Mouse (Mus musculus) hematopoietic multipotent progenitor cell, adult 10-12 weeks (in vitro differentiated cells): Measurements from ENCODE around the gene Aen. TPM values are rescaled to one million over a fixed set of nuclear protein-coding genes. Genes with fewer than 3 reads are reported as not detected.

Source experiments
- polyA plus RNA-seq: library from polyadenylated mRNA; stranded (reverse); fragments of >175 nt; gene quantifications from 2 replicates; pipeline ENCODE4 v1.2.3, GENCODE M21; 2012; ENCODE audit warnings: low replicate concordance

Aen gene
- 16.8 and 41.5 TPM in 2 replicates for polyA plus RNA-seq

GRCm38 (mm10) chr7:78895653-78896333 is at the start of gene Aen:
Aen (plus strand) TSS chr7:78895854.

DNA sequence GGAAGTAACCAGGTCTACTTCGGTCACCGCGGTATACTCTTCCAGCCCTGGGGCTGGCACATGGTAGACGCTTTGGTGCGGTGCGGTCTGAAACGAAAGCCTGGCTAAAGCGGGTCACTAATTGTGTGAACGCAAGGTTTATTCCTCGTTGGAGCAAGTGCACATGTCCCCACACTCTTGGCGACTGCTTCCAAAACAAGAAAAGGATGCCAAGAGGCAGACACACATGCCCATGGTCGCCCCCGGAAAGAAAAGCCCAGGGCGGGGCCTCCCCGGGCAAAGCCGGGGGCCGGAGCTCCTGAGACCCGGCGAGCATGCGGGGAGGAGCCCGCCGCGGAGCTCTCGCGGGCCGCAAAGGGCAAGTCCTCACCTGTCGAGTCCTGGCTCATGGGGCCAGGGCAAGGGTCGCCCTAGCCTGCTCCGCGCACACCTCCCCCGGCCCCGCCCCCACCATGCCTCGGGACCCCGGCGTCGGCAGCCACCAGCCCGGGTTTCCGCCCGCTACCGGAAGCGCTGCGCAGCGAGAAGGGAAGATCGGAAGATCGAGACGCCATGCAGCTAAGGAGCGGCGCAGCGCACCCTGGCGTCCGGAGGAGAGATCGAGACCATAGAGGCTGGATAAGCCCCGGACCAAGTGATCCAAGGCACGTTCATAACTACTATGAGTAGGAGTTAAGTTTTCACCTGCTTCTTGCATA is 48.8 kb upstream of the Aen start, which contains the start of gene Det1:
Det1 (minus strand) TSS at position 527 of the 698 bp plus-strand sequence.

DNA sequence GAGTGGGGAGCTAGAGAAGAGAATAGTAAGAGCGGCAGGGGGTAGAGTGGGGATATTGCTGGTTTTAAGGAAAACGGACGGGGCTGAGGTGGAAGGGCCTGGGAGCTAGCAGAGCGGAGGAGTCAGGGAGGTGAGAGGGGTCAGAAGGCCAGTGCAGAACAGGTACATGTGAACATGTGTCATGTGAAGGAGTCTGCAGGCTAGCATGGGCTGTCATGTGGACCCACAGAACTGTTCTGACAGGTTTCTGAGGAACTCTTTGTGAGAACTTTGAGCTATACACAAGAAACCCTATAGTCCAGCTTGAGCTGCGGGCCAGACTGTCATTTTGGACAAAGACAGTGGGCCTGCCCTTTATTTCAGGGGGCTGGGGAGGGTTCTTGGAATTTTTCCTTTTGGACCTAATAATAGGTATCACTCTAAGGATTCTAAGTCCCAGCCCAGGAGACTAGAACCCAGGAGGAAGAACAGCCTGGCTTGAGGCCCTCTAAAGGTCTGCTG is 17.4 kb downstream of the Aen start, which contains the start of gene Isg20:
Isg20 (plus strand) TSS at position 451 of the 501 bp plus-strand sequence.

Other genes starting within 250 kb of the Aen start
- gene Ntrk3, start 157.8 kb upstream of the Aen start, polyA plus RNA-seq, result 2.0 and 2.5 TPM in 2 replicates
- 23.0 and 28.8 TPM in 2 replicates for gene Mrps11, start 112.7 kb upstream of the Aen start, polyA plus RNA-seq
- 1.9 and 11.4 TPM in 2 replicates for gene Mrpl46, start 112.3 kb upstream of the Aen start, polyA plus RNA-seq
- gene Det1, start 48.6 kb upstream of the Aen start, polyA plus RNA-seq, result 5.8 and 9.2 TPM in 2 replicates
- 27.4 and 83.1 TPM in 2 replicates for gene Isg20, start 17.6 kb downstream of the Aen start, polyA plus RNA-seq
- gene Acan, start 157.6 kb downstream of the Aen start, polyA plus RNA-seq, result not detected in 2 replicates
- 0.12 and 0.13 TPM in 2 replicates for gene Hapln3, start 235.2 kb downstream of the Aen start, polyA plus RNA-seq